Mouse (Mus musculus): Measurements from ENCODE around the gene Arhgef9. TPM values are rescaled to one million over a fixed set of nuclear protein-coding genes. Genes with fewer than 3 reads are reported as not detected.

Arhgef9 gene
- 100 to 1,000 TPM; 293 to 298 TPM for total RNA-seq (2021)
- long read RNA-seq, experiment 1, full-length matches to known transcripts, result 32 of 76 reads
- long read RNA-seq, experiment 1, partial matches to known transcripts, result 12 of 76 reads
- long read RNA-seq, experiment 1, other reads (novel, unspliced or antisense), result 32 of 76 reads
- long read RNA-seq, experiment 2, full-length matches to known transcripts, result 20 of 56 reads
- long read RNA-seq, experiment 2, partial matches to known transcripts, result 20 of 56 reads
- long read RNA-seq, experiment 2, other reads (novel, unspliced or antisense), result 16 of 56 reads

DNA sequence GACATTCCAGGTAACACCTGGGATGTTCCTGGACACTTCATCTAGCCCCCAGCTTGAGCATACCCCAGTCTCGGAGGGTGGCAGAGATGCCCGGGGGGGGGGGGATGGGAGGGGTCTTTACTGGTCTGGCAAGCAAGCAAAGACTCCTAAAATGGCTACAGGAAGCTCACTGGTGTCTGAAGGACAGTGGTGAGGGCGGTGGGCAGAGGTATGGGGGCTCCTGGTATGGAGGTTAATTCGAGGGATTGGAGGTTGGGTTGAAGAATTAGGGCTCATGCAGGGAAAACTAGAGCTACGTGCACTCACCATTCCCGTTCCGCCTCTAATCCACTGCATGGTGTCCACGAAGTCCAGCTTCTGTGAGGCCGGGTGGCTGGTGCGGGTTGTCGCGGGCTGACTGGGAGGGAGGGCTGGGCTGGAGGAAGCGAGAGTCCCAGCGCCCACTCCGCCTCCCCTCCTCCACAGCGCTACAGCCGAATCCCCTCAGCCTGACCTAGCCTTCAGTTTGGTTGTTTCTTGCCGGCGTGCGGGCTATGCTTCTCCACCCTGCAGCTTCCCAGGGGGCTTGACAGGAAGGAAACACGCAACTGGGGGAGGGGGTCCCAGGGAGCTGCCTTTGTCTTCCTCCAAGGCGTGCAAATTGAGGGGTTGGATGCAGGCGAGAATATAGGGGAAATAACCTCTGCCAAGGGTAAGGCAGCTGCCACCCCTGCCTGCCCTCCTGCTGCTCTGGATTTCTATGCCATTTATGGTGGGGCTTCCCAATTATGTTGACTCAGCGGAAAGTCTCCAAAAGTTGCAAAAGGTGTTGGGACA lies at the start of gene Arhgef9:
Gene Arhgef9 (minus strand): TSS at position 753 of the 816 bp plus-strand sequence.
- DNase-seq (ENCODE audit: low spot score in 2 of 2), result no peak

DNA sequence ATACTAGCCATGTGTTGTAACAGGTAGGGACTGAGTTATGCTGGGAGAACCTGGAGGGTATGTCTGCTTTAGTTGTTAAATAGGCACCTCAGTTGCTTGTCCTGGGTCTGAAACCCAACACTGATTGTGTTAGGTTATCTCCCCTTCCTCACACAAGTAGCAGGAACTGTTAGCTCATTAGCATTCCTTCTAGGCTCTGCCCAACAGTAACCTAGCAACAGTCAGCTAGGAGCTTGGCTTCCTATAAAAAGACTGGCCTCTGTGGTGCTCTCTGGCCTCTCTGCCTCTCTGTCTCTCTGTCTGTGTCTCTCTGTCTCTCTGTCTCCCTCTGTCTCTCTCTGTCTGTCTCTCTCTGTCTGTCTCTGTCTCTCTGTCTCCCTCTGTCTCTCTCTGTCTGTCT lies 42.2 kb upstream of the Arhgef9 start:
- DNase-seq (ENCODE audit: low spot score in 2 of 2), result no peak

DNA sequence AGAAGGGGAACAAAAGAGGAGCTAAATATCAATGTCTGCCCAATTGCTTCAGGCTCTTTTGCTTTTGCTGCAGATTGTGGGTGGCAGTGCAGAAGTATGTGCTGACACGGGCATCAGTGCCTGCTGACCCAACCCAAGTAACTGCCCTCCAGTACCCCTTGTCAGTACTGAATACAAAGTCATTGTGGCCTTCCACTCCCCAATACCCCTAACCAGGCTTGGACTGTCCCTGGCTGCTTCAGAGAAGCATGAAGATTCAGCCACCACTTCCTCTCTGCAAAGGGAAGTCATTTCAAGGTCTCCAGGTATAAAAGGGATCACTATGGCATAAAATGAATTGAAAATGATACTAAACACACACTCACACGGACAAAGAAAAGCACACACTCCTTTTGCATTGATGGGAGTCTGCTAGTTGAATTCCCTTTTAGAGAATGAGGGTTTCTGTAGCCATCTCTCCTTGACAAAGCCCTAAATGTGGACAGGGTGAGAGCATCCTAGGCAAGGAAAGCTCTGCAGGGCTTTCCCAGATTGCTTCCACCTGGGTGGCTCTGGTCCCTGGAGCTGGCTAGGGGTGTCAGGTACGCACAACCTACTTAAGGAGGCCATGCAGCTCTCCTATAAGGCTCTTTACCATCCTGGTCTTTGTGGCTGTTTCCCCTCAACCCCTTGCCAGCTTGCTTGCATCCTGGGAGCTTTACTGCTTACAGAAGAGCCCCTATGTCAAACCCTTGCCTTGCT lies 1.1 kb downstream of the Arhgef9 start:
- DNase-seq (ENCODE audit: low spot score in 2 of 2), result no peak

DNA sequence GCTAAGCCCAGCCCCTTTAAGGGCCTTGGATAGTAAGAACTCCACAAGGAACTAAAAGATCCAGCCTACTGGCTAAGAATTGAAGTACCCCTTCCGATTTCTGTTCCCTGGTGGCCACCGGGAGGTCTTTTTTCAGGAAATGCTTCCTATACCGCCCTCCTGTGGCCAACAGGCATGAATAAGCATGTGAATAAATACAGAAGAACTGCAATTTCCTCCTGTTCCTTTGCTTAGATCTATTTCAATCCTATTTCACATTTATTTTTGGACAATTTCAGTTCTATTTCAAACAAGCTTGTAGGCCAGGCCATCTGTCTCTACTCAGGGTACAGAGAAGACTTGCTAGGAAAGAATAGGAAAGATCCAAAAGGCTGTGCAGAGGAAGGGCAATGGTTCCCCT lies 20.7 kb downstream of the Arhgef9 start:
- DNase-seq (ENCODE audit: low spot score in 2 of 2), result peak; percentile 39 to 55

DNA sequence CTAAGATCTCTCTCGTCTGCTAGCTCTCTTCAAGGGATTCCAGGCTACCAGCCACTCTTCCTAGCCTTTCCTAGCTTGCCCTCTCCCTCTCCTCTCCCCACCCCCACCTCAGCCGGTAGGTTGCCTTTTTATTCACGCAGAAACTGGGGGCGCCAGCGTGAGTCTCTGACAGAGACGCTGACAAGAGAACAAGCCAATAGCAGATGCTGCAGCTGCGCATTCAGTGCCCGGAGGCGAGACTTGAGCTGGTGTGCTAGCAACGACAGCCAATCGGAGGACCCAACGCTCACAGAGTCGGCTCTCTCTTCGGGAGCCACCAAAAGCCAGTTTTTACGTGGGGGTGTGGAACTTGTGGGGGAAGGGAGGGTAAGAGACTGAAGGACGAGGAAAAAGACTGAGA lies 30.3 kb downstream of the Arhgef9 start:
- peak; percentile 74 to 86 for DNase-seq (ENCODE audit: low spot score in 2 of 2)

DNA sequence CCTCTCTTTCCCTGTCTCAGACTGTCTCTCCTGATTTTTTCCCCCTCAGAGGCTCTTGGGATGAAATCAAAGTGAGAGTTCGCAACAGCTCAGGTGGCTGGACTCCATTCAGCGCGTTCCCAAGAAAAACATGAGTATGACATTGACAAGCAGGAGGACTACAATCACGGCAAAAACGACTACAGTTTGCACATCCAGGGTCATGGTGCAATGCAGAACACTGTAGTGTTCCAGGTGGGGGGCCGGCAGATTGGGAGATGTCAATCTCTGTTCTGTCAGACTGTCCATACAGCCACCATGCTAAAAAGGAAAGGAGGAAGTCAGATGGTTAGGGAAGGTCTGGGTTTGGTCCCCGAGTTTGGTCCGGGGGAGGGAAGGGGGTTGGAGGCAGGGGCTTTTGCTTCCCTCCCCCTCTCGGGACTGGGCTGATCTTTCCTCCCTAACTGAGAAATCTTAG lies 31.0 kb downstream of the Arhgef9 start:
- no peak for DNase-seq (ENCODE audit: low spot score in 2 of 2)

DNA sequence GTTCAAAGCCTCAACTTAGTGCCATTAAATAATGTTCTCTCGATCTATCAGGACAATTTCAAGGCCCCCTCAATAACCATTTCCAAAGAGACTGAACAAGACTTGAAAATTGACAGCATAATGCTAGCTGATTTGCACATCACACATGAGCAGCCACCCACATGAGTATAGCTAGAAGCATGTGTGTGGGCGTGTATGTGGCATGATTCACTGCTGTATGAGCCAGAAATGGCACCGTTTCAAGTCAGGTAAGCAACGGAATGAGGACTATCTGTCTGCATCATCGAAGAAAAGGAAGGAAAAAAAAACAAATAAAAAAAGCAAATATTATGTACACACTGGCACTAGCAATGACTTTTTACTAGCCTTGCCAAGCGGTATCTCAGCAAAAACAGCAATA lies 32.5 kb downstream of the Arhgef9 start:
- peak; percentile 54 to 56 for DNase-seq (ENCODE audit: low spot score in 2 of 2)

DNA sequence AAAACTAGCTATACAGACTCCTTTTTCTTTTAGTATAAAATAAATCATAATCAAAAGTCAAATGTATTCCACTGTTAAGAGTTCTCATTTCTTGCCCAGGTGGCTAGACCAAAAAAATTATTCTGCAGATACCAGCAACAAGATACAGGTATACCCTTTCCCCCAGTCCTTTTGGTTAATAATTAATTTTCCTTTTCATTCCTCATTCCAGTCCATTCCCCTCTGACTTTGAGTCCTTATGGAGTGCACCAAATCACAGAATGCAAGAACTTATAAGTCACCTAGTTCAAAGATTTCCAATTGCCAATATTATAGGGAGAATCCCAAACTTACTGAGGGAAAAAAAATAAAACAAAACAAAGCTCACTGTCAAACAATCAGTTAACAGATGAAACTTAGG lies 33.2 kb downstream of the Arhgef9 start:
- no peak for DNase-seq (ENCODE audit: low spot score in 2 of 2)

DNA sequence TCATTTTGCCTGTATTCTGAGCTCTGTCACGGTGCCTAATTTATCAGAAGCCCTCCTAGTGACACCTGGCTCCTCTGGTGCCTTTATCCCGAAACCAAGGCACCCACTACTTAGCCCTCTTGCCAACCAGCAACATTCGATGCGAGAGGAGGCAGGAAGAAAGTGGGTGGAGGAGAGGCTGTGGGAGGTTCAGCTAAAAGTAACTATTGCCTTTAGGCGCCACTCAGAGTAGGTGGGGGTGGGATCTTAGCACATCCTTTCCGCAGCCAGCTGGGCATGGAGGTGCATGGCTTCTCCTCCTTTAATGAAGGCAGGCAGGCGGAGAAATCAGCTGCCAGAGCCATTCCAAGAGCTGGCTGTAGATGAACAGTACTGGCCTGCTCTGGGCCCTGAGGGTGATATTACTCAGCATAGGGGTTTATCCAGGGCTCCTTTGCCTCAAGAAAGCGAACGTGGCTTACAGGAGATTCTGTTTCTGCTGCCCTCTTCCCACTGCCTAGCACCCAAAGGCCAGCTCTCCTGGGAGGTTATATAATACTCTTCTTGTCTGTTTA lies 39.7 kb downstream of the Arhgef9 start:
- peak in 1 of 2 experiments; percentile 28 for DNase-seq (ENCODE audit: low spot score in 2 of 2)

DNA sequence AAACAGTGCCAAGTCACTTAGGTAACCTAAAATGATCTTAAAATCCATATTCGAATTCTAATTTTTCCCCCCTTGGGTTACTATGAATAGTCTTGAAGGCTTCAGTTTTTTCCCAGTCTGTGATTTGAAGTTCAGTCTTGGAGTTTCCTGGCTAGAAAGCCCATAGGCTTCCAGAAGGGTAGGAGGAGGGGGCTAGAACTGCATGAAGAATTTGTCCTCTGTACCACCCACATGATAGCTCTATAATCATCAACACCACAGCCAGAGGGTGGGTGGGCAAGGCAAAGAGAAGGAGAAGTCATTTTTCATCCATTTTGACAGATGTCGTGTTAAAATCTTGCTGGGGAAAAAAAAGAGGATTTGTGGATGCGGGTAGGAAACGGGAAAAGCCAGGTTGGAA lies 58.0 kb downstream of the Arhgef9 start:
- no peak for DNase-seq (ENCODE audit: low spot score in 2 of 2)

DNA sequence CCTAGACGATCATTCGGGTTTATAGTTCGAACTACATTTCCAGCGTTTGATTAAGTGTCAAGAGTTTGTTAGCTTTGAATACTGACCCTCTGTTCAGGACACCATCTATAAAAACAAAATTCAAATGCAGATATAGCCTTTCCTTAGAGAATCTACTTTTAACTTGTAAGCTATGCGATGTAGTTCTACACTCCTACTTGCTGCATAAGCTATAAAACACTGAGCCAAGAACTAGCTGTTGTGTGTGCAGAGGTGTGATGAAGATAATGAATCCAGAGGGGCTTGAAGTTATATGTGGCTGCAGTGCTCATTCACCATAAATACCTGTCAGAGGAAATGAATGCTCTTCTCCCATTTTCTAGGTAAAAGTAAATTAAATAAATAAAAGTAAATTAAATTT lies 63.2 kb downstream of the Arhgef9 start:
- DNase-seq (ENCODE audit: low spot score in 2 of 2), result no peak

DNA sequence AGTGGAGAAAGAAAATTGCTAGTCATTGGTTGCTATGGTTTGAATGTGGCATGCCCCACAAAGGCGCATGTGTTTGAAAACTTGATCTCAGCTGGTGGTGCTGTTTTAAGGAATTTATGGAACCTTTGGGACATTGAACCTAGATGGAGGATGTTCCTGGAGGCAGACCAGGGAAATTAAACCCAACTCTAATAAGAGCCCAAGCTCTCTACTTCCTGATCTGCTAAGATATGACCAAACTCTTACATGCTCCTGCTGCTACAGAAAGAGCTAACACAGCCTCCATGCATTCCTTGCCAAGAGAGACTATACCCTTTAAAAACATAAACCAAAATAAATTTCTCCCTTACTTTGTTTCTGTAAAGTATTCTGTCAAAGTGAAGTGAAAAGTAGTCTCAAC lies 63.7 kb downstream of the Arhgef9 start:
- no peak for DNase-seq (ENCODE audit: low spot score in 2 of 2)

DNA sequence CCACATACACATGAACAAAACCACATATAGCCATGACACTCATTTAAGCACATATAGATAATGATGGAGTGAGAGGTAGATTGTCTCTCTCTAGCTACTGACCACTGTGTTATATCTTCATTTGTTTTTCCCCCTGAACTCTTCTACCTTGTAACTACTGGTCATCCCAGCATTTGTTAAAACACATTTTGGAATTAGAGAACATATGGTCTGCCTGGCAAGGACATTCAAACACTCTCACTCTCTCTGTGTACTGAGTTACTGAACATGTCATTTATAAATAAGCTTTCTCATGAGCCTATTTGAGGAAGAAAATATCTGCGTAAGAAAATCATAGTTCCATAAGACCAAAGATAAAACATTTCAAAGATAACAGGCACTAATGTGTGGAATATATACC lies 64.9 kb downstream of the Arhgef9 start:
- DNase-seq (ENCODE audit: low spot score in 2 of 2), result no peak

DNA sequence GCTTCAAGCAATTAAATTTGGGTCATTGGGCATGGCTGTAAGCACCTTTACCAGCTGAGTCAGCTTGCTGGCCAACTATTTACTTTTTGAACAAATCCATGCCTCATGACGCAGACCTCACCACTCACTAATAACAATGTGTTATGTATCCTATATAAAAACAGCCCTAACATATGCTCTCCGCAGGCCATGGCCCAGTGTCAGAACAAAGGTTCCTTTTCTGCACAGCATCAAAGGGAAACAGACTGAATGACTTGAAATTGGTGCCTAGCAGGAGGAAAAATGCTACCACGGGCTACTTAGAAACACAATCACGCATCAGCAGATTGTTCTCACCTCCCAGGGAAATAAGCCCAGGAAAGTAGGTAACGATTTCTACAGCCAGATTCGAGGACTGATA lies 73.2 kb downstream of the Arhgef9 start:
- DNase-seq (ENCODE audit: low spot score in 2 of 2), result no peak

DNA sequence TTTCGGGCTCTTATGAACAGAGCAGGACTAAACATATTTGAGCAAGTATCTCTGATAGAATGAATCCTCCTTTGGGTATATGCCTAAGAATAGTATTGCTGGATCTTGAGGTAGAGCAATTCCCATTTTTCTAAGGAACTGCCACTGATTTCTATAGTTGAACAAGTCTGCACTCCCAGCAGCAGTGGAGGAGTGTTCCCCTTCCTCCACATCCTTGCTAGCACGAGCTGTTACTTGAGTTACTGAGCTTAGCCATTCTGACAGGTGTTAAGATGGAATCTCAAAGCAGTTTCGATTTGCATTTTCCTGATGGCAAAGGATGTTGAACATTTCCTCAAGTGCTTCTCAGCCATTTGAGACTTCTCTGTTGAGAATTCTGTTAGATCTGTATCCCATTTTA lies 92.3 kb downstream of the Arhgef9 start:
- DNase-seq (ENCODE audit: low spot score in 2 of 2), result peak in 1 of 2 experiments; percentile 2

DNA sequence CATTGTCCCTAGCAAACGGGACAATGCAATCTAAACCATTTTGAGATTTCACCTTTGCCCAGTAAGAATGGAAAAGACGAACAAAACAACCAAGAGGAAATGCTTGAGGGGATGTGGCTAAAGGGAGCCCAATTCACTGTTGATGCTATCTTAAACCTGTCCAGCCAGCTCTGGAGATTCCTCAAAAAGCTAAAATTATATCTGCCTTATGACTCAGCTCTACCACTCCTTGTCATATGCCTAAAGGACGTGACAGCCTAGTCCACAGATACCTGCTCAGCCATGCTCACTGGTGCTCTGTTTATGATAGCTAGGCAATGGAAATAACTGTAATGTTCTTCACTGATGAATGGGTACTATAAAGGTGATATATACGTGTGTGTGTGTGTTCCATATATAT lies 109.0 kb downstream of the Arhgef9 start:
- no peak for DNase-seq (ENCODE audit: low spot score in 2 of 2)

DNA sequence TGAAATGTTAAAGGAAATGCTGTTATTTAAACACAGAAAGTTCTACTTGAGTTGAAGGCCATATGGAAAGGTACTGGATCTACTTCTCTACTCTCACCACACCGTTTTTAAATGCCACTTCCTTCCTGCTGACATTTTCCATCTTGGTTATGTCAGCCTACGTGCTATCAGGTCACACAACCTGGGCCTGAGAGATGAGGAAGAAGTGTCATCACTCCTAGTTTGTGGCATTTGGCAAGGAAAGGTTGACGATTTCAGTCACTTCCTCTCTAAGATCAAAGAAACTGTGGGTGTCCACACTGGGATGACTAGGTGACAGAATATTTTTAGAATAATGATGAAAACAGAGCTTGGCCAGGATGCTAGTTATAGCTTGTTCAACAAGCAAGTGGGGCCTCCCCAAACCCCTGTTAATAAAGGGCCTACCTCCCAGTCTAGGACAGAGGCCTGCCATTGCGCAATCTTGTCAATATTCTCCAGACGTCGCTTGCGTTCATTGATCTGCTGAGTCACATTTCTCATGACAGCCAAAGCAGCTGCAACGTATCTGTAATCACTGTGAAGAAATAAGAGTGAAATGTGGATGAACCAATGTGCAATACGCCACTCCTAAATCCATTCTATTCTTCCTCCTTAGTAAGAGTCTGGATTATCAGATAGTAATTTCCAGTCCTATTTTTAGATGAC lies 119.5 kb downstream of the Arhgef9 start:
- no peak for DNase-seq (ENCODE audit: low spot score in 2 of 2)

DNA sequence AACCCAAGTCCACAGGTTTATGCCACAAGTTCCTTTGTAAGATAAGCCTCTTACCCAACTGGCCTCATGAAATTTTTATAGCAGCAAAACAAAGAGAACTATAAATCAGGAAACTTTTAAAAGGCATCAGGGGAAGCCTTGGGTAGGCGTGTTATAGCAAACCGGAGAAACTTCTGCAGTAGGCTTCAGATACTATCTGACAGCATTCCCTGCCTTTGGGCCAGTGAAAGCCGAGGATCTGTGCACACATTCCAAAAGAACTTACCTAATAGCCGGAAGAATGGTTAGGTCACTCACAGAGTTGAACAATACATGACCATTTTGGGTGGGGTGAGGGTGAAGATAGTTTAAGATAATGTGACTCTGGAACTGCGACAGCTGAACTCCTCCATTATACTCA lies 168.7 kb downstream of the Arhgef9 start:
- DNase-seq (ENCODE audit: low spot score in 2 of 2), result no peak

DNA sequence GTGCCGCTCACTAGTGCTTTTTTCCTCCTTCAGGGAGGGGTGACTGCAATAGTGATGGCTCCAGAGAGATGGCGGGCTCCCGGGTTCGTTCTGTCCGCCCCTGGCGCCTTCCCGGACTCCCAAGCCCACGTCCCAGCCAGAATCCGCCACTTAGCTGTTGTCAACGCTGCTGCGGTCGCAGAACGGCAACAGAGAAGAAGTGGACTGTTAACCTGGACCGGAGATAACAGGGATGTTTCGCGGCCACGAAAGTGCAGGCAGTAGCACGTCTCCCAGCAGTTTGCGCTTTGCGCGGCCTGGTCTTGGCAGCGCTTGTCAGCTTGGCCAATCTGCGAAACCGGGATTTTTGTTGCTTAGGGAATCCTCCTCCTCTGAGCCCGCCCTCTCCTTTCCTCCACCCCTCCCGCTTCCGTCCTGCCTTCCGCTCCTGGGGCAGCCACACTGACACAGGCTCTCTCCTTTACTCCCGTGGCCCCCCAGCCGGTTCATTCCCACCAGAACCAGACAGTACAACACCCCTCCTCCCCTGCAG lies 170.2 kb downstream of the Arhgef9 start, which contains the start of gene Spin4:
Gene Spin4 (minus strand): TSS at position 322 of the 532 bp plus-strand sequence.
- DNase-seq (ENCODE audit: low spot score in 2 of 2), result peak; percentile 55 to 70

DNA sequence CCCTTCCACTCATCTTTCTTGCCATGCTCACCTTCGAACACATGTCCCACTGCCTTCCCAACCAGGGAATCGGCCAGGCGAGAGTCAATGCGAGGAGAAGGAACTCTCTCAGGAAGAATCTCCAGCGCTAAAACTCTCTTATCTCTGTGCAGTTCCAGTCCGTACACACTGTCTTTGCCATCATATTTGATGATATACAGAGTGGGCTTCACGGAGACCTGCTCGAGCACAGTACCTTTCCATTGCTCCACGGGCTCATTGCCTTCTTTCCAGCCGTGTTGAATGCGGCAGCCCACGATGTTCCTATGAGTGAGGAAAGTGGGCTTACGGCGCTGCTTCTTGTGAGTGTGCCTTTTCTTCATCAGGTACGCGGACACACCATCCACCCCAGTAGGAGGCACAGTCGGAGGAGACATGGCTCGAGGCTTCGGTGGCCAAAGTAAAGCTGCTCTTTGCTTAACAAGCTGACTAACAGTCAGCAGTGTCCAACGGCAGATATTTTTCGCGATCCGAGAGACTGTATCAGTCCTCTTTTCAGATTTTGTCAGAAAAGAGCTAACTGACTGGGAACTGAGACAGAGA lies 170.8 kb downstream of the Arhgef9 start:
- DNase-seq (ENCODE audit: low spot score in 2 of 2), result peak in 1 of 2 experiments; percentile 1
